Mouse (Mus musculus) layer of hippocampus, adult 11-12 months (tissue): ENCODE data around the gene Kcnh5.

Source experiments
- DNase-seq: peaks from one replicate; pipeline ENCODE4 v3.0.0; 2022; ENCODE audit warnings: low spot score

The Kcnh5 gene

GRCm38 (mm10) chr12:75176691-75177645, at the start of gene Kcnh5:
Kcnh5 (minus strand) TSS chr12:75177332.
- DNase-seq, result peak; percentile 46

DNA sequence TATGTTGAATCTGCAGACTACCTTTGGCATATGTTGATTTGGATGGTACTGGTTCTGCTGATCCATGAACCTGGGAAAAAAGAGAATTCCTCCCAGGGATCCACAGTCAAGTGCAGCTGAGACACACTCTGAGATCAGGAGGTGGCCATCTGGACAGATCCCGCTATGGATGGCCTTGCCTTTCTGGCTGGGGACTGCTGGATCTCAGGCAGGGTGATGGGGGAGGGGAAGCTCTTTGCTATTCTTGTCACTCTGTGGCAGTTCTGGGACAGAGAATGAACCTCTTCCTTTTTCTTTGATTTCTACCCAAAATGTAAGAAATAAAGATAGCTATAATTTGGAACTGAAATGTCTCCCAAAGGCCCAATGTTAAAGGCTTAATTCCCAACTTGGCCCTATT, 46.8 kb upstream of the Kcnh5 start:
- DNase-seq, result no peak

GRCm38 (mm10) chr12:75189413-75189812, 12.3 kb upstream of the Kcnh5 start:
- peak; percentile 5 for DNase-seq

- DNase-seq, result peak; percentile 16
Observed at GRCm38 (mm10) chr12:75182646-75183045, 5.5 kb upstream of the Kcnh5 start.

GRCm38 (mm10) chr12:75179491-75179890, 2.4 kb upstream of the Kcnh5 start:
- DNase-seq, result peak; percentile 12

DNA sequence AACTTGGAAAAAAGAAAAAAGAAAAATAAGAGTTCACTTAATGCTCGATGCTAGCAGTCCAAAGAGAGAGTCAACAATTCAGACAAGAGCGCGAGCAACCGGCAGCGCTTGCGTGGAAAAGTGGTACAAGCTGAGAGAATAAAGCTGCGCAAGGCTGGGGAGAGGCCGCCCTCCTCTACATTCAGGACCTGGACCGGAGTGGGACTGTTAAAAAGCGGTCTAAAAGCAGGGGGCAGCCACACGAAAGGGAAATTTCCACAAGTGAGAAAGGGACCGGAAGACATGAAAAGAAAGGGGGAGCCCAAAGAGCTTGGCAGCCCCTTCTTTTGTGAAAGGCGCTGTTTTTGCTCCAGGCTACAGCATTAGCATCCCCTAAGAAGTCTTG, 506 bp upstream of the Kcnh5 start:
- peak; percentile 8 for DNase-seq

DNA sequence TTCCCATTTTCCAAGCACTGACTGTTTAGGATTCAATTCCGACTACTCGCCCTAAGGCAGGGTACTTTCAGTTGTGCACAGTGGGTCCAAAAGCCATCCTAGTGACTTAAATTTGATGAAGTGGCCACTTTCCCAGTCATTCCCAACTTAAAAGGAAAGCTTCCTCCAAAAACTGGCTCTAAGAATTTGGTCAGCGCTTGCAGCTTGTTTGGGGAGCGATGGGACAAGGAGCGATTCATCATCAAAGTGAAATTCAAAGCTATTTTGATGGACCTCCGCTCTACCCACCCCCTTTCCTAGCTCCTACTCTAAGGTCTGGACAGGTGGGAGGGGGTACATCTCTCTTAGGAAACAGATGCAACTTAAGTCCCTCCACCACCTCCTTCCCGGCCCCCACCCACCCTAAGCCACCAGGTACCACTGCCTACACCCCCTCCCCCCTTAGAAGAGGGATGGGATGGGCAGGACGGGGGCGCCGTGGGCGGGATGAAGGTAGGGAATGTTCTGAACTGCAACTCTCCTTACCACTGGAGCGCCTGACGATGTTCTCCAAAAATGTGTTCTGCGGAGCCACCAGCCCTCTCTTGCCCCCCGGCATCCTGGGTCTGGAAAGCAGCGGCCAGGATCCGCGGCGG, 1.1 kb downstream of the Kcnh5 start:
- DNase-seq, result no peak

DNA sequence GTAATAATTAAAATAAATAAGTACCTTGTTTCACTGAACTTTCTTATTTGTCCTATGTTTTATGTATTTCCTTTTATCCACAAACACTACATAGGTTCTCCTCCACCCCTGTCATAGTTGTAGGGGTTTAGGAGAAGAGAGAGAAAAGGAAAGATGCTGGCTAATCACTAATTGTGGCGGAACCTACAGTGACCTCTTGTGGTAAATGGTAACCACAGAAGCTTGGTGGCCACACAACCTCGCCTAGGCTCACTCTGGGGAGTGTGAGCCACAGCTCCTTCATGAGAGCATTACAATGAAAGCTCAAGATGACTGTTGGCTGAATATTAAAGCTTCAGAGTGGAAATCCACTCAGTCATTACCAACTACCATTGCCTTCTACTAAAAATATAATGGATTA, 6.2 kb downstream of the Kcnh5 start:
- DNase-seq, result peak; percentile 7

DNA sequence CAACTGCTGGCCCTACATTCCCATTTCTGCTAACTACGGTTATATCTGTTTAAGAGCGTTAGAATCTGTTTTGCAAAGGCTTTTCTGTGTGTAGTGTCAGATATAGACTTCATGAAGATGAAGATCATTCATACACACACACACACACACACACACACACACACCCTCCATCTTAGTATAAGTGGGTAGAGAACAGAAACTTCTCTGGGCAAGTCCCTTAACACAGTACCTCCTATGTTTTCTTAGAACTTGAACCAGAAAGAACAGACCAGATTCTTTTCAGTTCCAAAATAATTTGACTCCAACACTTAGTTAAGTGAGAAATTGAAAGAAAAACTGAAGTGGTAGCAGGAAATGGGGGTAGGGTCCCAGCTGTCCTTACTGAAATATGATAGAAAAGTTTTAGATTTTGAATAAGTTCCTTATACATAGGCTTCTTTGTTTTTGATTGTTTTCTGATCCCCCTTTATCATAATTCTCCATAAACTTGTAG, 24.0 kb downstream of the Kcnh5 start:
- DNase-seq, result no peak

DNA sequence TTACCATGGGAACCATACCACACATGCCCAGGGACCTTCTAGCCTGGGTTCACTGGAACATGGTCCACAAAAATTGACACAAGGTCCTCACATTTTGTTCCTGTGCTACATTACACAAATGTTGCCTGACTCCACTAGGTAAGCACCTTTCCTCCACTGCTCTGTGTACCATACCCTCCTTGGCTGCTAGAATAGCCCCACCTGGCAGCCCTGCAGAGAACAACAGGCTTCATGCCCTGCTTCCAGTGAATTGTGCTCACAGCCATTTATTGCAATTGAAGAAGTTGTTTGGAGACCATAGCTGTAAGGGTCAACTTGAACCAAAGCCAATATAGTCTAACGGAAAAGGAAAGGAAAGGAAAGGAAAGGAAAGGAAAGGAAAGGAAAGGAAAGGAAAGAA, 37.3 kb downstream of the Kcnh5 start:
- DNase-seq, result no peak

DNA sequence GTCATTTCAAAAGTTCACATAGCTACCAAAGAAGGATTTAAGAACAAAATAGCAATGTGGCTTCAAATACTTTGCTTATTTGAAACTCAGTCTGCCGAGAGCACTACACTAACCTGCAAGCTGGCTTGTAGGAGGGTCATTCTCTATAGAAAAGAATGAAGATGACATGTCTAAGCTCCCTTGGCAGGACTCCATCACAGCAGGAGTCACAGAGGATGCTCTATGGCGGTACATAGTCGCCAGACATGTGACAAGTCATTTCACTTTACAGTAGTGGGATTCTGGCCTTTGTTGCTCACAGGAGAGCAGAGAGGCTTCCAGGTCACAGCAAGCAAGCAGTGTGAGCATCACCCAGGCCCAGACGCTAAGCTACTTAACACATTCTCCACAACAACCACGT, 85.2 kb downstream of the Kcnh5 start:
- no peak for DNase-seq

DNA sequence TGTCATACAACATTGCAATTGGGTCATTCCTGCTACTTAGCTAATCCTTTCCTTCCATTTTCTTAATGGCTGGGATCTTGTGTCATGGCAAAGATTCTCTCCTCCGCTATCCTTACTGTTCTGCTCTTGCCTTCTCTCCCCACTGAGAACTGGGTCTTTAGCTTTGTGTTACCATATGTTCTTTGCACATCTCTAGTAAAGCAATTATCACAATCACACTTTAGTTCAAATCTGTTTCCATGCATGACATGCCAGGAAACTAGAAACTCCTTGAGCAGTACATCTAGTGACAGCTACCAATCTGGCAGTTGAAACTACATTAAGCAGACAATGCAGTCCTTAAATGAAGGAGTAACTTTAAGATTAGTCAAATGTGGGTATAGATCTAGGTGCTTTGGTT, 86.2 kb downstream of the Kcnh5 start:
- DNase-seq, result no peak

DNA sequence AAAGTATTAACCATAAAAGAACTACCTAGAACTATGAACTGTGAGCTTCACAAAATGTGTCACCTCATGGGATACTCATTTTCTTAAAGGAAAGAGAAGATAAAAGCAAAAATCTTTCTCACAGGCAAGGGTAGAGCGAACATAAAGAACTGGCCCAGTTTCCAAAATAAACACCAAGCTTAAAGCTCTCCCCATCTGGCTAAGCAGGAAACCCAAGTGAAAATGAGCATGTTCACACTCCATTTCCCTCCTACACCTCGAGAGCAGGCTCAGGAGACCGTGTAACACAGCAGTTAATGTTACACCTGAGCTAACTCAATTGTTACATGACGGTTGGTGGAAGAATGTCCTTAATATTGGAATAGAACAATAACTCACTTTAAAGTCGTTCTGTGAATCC, 100.0 kb downstream of the Kcnh5 start:
- DNase-seq, result no peak

DNA sequence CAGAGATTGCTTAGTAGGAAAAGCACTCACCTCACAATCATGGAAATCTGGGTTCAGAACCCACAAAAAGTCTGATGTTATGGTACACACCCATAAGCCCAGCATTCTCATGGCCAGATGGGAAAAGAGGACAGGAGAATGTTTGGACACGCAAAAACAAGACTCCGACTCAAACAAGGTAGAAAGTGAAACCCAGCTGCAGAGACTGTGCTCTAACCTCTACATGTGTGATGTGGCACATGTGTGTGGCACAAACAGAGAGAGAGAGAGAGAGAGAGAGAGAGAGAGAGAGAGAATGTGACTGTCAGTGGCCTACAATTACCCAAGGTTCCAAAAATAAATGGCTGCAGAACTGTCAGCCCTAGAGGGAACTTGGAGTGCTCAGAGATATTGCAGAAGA, 106.1 kb downstream of the Kcnh5 start:
- no peak for DNase-seq

DNA sequence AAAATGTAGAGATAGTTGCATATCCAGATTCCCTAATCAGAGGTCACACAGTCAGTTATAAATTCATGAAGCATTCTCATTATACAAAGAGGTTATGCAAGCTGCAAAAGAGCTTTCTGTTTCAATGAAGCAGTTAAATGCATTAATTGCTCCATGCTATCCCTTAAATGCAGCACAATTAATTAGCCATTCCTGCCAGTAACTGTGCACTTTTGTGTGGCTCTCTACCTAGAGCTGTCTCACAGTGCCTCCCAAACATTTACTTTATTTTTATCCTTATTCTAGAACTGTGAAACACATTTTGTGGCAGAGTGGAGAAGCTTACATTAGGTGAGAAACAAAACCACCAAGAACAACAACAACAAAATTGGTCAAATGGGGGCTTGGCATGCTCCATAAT, 114.6 kb downstream of the Kcnh5 start:
- DNase-seq, result no peak

DNA sequence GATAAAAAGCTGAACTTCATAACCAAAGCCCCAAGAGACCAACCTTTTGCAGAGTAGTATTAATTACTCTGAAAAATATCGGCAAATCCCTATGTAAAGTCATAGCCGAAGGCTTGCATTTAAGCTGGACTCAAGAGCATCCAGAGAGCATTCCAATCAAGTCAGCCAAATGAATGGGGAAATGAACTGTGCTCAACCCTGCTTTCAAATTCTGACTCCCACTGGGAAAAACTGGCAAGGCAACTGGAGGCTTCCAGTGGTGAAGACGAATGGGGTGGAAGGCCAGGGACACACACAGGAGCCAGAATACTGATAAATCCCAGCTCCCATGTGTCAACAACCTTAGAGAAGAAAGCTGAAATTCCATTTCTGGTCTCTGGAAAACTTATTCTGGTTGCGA, 115.4 kb downstream of the Kcnh5 start:
- DNase-seq, result no peak

GRCm38 (mm10) chr12:75053731-75054130, 123.4 kb downstream of the Kcnh5 start:
- no peak for DNase-seq

- no peak for DNase-seq
Observed at GRCm38 (mm10) chr12:75036694-75037093, 140.4 kb downstream of the Kcnh5 start.

- no peak for DNase-seq
Observed at GRCm38 (mm10) chr12:75031970-75032864, 144.9 kb downstream of the Kcnh5 start.

- DNase-seq, result no peak
Observed at GRCm38 (mm10) chr12:74971187-74971586, 205.9 kb downstream of the Kcnh5 start.

- no peak for DNase-seq
Observed at GRCm38 (mm10) chr12:74969420-74969819, 207.7 kb downstream of the Kcnh5 start.

DNA sequence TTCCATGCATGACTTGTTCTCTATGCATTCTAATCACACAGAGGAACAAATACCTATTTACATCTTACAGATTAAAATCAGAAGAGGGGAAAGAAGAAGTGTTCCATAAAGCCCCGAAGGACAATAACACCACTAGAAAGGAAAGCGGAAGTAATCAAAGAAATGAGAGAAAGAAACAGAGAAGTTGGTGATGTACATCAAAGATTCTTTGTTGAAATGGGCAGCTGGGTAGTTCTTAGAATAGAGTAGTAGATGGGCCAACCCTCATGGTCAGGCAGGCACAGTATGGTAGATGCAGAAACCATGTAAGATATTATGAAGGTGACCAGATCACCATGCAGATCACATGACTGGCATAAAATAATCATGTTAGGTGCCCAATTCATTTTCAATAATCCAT, 210.9 kb downstream of the Kcnh5 start:
- DNase-seq, result no peak
